Mouse (Mus musculus) kidney, postnatal 10 days (tissue): ENCODE results near the gene Cd6.

Experiments
- DNase-seq: peaks from one replicate; pipeline ENCODE4 v3.0.0; 2021; ENCODE audit warnings: mixed read lengths

Cd6 gene

DNA sequence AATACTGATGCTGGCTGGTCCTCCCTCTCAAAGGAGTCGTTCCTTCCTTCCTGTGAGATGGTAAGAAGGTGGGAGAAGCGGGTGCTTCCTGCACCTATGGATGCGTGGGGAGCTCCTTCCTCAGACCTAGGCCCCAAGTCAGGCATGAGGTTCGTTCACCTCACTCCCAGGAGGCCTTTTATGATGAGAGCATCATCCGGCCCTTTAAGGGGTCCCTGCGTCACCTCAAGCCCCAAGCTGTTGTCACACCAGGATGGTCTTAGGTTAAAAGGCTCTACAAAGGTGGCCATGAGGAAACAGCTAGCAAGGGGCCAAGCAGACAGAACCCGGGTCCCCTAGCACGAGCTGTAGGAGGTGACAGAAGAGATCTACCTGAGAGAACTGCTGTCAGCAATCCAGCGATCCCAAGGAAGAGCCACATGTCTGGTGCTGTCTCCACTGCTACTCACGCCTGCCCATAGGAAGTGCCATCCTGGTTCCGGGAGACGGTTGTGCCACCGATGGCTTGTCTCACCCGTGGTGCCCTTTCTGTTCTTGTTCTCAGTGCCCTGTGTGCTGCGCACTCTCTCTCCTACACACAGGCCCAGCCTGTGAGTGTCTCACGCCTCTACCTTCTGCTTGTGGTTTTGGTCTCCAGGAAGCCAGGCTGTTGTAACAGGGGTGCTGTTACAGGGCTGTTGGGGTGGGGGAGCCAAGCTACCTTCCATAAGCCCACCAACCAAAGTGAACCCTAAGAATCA is at the start of gene Cd6:
Cd6 (minus strand) TSS at position 623 of the 740 bp plus-strand sequence.
- no peak for DNase-seq

- DNase-seq = peak; percentile 52
Measured at GRCm38 (mm10) chr19:10878201-10878837, 48.5 kb upstream of the Cd6 start.

GRCm38 (mm10) chr19:10871328-10871961 is 41.6 kb upstream of the Cd6 start:
- DNase-seq = no peak

DNA sequence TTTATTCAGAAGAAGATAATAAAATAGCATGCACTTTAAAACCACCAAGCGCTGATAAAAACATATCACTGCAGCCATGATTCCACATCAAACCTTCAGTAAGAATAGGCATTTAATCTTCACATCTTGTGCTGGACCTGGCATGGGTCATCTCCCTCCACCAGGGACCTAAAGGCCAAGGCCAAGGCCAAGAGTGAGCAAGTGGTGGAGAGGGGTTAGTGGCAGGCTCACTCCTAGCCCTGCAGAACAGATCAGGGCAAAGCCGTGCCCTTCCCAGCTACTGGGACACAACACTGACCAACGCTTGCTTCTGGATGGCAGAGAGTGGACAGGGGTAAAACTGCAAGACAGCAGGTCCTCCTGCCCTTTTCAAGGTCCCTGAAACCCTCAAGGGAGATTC is 40.8 kb upstream of the Cd6 start:
- DNase-seq = no peak

DNA sequence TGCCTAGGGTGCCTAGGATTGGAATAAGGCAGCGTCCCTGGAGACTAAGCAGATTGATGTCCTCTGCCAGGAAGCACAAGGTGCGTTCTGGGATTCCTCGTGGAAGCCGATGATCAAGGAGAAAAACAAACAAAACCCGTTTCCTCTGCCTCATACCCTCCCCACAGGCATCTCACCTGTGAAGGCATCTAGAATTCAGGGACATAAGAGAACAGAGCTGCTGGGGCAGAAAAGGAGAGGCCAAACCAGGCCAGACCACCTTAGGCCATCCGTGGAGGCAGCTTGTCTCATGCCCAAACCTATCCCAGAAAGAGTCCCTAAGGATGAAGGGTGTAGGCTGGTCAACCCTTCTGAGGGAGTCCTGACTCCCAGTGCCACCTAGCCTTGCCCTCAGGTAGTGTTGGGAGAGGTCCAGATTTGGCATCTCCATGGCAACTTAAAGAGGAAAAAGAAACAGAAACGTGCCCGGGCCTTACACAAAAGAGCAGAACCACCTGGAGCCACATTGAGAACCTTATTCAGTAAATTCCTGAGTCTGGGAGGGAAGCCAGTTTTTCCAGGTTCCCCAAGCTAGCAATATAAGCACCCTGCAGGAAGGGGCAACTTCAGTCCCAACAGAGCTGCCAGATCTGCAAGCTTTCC is 40.1 kb upstream of the Cd6 start, which contains the start of gene Tmem132a:
Tmem132a (minus strand) TSS at position 55 of the 642 bp plus-strand sequence.
- peak; percentile 34 for DNase-seq

- DNase-seq = peak; percentile 89
Measured at GRCm38 (mm10) chr19:10869241-10869885, 39.5 kb upstream of the Cd6 start.

DNA sequence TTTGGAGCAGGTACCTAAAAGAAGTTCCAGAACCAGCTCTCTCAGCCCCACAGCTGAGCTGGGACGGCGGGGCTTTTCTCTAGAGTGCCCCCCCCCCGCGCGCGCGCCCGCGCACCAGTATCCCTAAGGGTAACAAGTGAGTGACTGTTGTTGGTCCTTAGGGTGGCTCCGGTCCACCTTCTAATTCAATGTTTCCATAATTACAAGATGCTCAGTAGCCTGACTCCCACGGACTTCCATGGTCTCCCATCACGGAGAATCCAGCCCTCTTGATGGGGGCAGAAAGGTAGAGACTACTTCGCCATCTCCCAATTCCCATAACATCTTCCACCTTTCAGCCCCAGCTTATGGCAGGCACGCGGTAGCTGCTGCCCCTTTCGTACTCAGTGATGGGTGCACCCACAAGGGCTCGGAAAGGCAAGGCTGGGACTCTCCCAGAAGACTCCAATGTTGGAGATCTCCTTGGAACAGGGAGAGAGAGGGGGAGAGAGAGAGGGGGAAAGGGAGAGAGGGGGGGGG is 38.8 kb upstream of the Cd6 start:
- DNase-seq = peak; percentile 22

- no peak for DNase-seq
Measured at GRCm38 (mm10) chr19:10867946-10868622, 38.2 kb upstream of the Cd6 start.

DNA sequence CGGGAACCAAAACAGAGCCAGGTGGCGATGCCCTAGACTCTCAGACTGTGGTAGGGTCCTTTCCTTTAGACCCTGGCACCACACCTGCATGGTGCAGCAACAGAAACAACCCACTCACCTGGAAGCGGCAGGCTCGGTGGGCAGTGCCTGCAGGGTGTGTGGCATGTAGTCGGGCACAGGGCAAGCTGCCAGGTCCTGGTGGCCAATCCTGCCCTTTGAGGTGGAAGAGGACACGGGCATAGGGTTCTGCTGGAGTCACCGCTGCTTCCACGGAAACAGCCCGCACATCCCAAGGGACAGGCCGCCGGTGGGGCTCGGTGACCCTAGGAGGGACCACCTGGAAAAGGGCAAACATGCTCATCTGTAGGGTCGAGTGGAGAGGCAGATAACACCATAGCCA is 36.5 kb upstream of the Cd6 start:
- no peak for DNase-seq

DNA sequence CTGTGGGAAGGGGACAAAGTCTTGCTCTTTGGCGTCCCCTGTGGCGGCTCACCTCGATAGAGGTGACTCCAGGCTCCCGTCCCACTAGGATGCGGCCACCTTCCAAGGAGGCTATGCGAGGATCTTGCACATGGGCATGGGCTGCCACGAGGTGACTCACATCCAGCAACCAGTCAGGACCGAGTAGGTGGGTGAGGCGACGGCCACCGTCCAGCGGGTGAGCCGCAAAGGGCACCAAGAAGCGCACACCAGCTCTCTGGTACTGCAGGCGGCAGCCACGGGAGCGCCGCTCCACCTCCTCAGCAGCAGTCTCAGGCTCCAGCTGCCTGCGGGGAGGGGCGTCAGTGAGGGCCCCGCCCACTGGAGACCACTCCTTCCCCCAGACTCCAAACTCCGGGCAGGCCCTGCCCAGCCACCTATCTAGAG is 30.2 kb upstream of the Cd6 start:
- no peak for DNase-seq

DNA sequence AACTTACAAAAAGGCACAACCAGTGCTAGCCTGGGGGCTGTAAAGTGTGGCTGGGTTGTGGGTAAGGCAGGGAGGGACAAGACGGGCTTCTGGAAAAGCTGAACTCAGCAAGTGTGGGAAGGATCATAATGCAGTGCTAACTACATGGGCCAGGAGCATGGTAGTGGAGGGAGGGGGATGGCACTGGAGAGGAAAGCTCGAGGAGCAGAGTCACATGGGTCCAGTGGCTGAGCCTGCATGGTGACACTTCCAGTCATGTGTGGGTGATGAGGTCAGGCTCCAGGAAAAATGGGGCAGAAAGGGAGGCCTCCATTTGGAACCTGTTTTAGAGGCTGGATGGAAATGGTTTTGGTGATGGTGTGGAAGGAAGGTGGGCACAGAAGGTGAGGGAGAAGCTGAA is 26.7 kb upstream of the Cd6 start:
- no peak for DNase-seq

GRCm38 (mm10) chr19:10855422-10855821 is 25.6 kb upstream of the Cd6 start:
- no peak for DNase-seq

- DNase-seq = peak; percentile 82
Measured at GRCm38 (mm10) chr19:10847311-10848087, 17.6 kb upstream of the Cd6 start.

DNA sequence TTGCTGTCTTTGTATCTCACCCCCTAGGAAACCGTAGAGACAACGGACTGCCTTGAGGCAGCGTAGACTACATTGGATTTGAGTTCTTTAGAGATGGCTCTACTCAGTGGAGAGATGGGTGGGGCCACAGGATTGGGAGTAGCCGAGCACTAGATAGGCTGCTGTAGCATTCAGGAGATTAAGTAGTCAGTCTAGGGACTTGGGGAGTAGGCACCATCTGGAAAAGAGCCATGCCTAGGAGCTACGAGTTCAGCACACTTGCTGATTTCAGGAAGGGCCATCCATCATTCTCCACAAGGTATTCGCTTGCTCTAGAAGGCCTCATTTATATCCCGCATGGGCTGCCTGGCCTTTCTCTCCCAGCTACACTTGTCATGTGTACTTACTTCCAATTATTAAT is 16.3 kb upstream of the Cd6 start:
- no peak for DNase-seq

- DNase-seq = no peak
Measured at GRCm38 (mm10) chr19:10845454-10845853, 15.6 kb upstream of the Cd6 start.

GRCm38 (mm10) chr19:10844206-10844605 is 14.3 kb upstream of the Cd6 start:
- no peak for DNase-seq

DNA sequence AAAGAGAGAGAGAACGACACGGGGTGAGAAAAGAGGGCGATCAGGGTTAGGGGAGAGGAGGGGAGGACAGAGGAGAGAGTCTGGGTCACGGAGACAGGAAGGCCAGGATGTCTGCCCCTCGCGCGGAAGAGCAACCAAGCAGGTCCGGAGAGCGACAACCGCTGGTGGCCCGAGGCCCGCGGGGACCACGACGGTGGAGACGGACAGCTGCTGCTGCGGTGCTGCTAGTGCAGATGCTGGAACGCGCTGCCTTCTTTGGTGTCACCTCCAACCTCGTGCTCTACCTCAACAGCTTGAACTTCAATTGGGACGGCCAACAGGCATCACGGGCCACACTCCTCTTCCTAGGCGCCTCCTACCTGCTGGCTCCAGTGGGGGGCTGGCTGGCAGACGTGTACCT is 13.1 kb upstream of the Cd6 start:
- DNase-seq = peak; percentile 24

DNA sequence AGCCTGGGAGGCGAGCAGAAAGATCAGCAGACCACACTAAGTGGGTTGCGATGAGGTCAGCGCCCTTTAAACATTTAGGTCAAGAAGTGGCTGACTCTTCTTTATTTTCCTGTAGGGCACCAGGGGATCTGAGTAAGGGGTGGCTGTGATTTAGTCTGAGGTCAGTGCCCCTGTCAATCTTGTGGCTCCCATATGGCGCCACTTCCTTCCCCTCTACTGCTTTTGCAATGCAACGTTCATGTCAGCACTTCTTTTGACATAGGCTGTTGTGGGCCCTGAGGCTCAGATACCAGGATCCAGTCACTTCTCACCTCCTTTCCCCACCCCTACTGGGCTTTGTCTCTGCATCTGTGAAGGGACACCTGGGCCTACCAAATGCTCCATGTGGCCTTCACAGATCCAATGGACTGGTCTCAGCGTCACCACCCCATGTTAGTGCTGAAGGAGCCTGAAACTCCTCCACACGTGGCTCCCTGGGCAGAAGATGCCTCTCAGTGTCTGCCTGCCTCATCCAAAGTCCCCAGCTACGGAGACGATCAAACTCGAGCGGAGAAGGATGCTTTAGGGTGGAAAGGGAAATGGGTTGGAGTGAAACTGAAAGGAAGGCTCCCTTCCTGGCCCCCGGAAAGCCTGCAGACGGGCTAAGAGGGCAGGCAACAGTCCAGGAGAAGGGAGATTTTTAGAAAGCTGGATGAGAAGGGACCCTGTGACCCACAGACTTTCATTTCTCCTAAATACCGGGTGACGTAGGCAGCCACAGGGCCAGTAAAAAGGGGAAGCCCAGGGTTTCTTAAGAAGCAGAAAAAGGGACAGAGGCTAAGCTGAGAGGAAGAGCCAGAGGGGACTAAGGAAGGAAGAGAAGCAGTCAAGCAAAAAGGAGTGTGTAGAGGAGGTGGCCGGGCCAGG is 12.1 kb upstream of the Cd6 start:
- peak; percentile 53 for DNase-seq

GRCm38 (mm10) chr19:10839010-10839892 is 9.4 kb upstream of the Cd6 start, which contains the start of gene Slc15a3:
Slc15a3 (plus strand) TSS chr19:10839727.
- DNase-seq = no peak
